Mouse (Mus musculus) midbrain, postnatal 0 days (tissue): ENCODE data around the gene Tom1l1. TPM values are rescaled to one million over a fixed set of nuclear protein-coding genes. Genes with fewer than 3 reads are reported as not detected.

Source experiments
- ATAC-seq: fragments of 200-750 bp; cut with Nextera tagmentation; 2 replicates; pipeline ENCODE4 v1.8.0; 2017; ENCODE audit warnings: moderate number of reproducible peaks, mild to moderate bottlenecking, moderate TSS enrichment, moderate library complexity; ENCODE audit not compliant: low FRiP score
- DNase-seq: peaks from one replicate; pipeline ENCODE4 v3.0.0-alpha.2; 2015; ENCODE audit warnings: low spot score
- H3K27ac ChIP-seq: fragments of 300-500 bp; sonication (generic); 2 replicates; pipeline ENCODE4 v1.5.1; 2014; ENCODE audit warnings: low read depth, mild to moderate bottlenecking, low read length, mixed read lengths
- H3K27me3 ChIP-seq: fragments of 300-500 bp; sonication (generic); 2 replicates; pipeline ENCODE4 v1.6.1; 2014; ENCODE audit warnings: low read length, control low read depth, mixed read lengths; ENCODE audit not compliant: insufficient read depth
- H3K36me3 ChIP-seq: fragments of 300-500 bp; sonication (generic); 2 replicates; pipeline ENCODE4 v1.6.1; 2014; ENCODE audit warnings: low read length, control low read depth, mixed read lengths; ENCODE audit not compliant: insufficient read depth
- H3K4me1 ChIP-seq: fragments of 300-500 bp; sonication (generic); 2 replicates; pipeline ENCODE4 v1.6.1; 2014; ENCODE audit warnings: mild to moderate bottlenecking, control low read depth, antibody characterized with exemption, low read length, mixed read lengths; ENCODE audit not compliant: insufficient read depth
- H3K4me2 ChIP-seq: fragments of 300-500 bp; sonication (generic); 2 replicates; pipeline ENCODE4 v1.6.1; 2014; ENCODE audit warnings: low read depth, mild to moderate bottlenecking, low read length, mixed read lengths; ENCODE audit not compliant: poor library complexity, severe bottlenecking
- H3K4me3 ChIP-seq: fragments of 300-500 bp; sonication (generic); 2 replicates; pipeline ENCODE4 v1.5.1; 2014; ENCODE audit warnings: low read depth, mild to moderate bottlenecking, low read length, moderate library complexity
- H3K9ac ChIP-seq: fragments of 300-500 bp; sonication (generic); replicated peaks from 2 replicates; pipeline ENCODE4 v1.6.1; 2014; ENCODE audit warnings: mild to moderate bottlenecking, low read length, moderate library complexity, mixed read lengths; ENCODE audit not compliant: poor library complexity, severe bottlenecking
- H3K9me3 ChIP-seq: fragments of 300-500 bp; sonication (generic); 2 replicates; pipeline ENCODE4 v1.6.1; 2016; ENCODE audit warnings: low read length, control low read depth
- CTCF ChIP-seq: IDR thresholded peaks from 2 replicates; pipeline ENCODE4 v1.5.1; 2016; ENCODE audit warnings: antibody characterized with exemption, mild to moderate bottlenecking
- WGBS: fragments of 180-500 bp; shearing (Covaris S2); extraction: QIAGEN DNeasy Blood & Tissue Kit; methylation state at CpG from one replicate; pipeline ENCODE4 v1.1.7; 2014; 5-methylcytosine and 5-hydroxymethylcytosine counted together
- polyA plus RNA-seq: library from polyadenylated mRNA; unstranded; fragments of >200 nt; fragmentation: Nextera tagmentation; extraction: Ambion mirVana; gene quantifications from 2 replicates; pipeline ENCODE4 v1.2.1, GENCODE M21; 2015
- total RNA-seq: library from RNA; depleted of rRNA; stranded (reverse); fragments of >200 nt; gene quantifications from 2 replicates; pipeline ENCODE4 v1.2.3, GENCODE M21; 2014

The Tom1l1 gene
- total and polyA plus RNA-seq, 2 experiments from 2014 or later: 12.6 to 19.6 TPM

- DNase-seq (no peak), ATAC-seq (no peak)
- no peaks in the 10 kb centered on the region for H3K36me3 ChIP-seq
- peak overlapping the region; percentile 59; the same call in 1 of the 2 replicates for H3K27ac ChIP-seq
- H3K4me3 ChIP-seq: peak overlapping the region; percentile 60
- WGBS: 1% methylated on average over 17 of the region's 17 CpGs
- H3K9me3 ChIP-seq: no peaks in the 10 kb centered on the region
- TF ChIP-seq CTCF: no peak
- no peaks in the 10 kb centered on the region for H3K27me3 ChIP-seq
- H3K9ac ChIP-seq: peak overlapping the region; percentile 65
- H3K4me1 ChIP-seq: no peaks in the 10 kb centered on the region; the same call in 1 of the 2 replicates
- H3K4me2 ChIP-seq: peak overlapping the region; percentile 86
Measured at GRCm38 (mm10) chr11:90687040-90687439, 1.1 kb downstream of the Tom1l1 start.

GRCm38 (mm10) chr11:90686287-90687025 is 1.7 kb downstream of the Tom1l1 start:
- TF ChIP-seq CTCF: no peak
- Histone ChIP-seq H3K36me3 (no peaks in the 10 kb centered on the region), H3K4me1 (no peaks in the 10 kb centered on the region; the same call in 1 of the 2 replicates), H3K27me3 (no peaks in the 10 kb centered on the region), H3K9me3 (no peaks in the 10 kb centered on the region), H3K4me2 (peak overlapping the region; percentile 86), H3K27ac (no peak overlapping the region), H3K4me3 (peak overlapping the region; percentile 60), H3K9ac (no peak overlapping the region)
- ATAC-seq (no peak), DNase-seq (no peak)
- 71% methylated on average over 13 of the region's 13 CpGs for WGBS

- Histone ChIP-seq H3K36me3 (no peaks in the 10 kb centered on the region), H3K27ac (no peak overlapping the region), H3K27me3 (no peaks in the 10 kb centered on the region), H3K4me3 (no peak overlapping the region), H3K9me3 (no peaks in the 10 kb centered on the region), H3K4me2 (no peak overlapping the region), H3K9ac (no peak overlapping the region), H3K4me1 (no peaks in the 10 kb centered on the region; the same call in 1 of the 2 replicates)
- no peak for TF ChIP-seq CTCF
- WGBS: 63% methylated on average over 6 of the region's 6 CpGs
- DNase-seq (no peak), ATAC-seq (no peak)
Measured at GRCm38 (mm10) chr11:90685196-90685595, 3.0 kb downstream of the Tom1l1 start.

GRCm38 (mm10) chr11:90684765-90685164 is 3.4 kb downstream of the Tom1l1 start:
- Histone ChIP-seq H3K9me3 (no peaks in the 10 kb centered on the region), H3K4me3 (no peak overlapping the region), H3K9ac (no peak overlapping the region), H3K27me3 (no peaks in the 10 kb centered on the region), H3K4me2 (no peak overlapping the region), H3K36me3 (no peaks in the 10 kb centered on the region), H3K27ac (no peak overlapping the region), H3K4me1 (no peaks in the 10 kb centered on the region; the same call in 1 of the 2 replicates)
- TF ChIP-seq CTCF: no peak
- WGBS: 84% methylated on average over 6 of the region's 6 CpGs
- ATAC-seq (no peak), DNase-seq (no peak)

- no peak for TF ChIP-seq CTCF
- Histone ChIP-seq H3K9me3 (no peaks in the 10 kb centered on the region), H3K4me2 (no peak overlapping the region), H3K27ac (no peak overlapping the region), H3K4me3 (no peak overlapping the region), H3K4me1 (no peaks in the 10 kb centered on the region), H3K27me3 (no peaks in the 10 kb centered on the region), H3K36me3 (no peaks in the 10 kb centered on the region), H3K9ac (no peak overlapping the region)
- ATAC-seq (no peak), DNase-seq (no peak)
Measured at GRCm38 (mm10) chr11:90681171-90681570, 7.0 kb downstream of the Tom1l1 start.

- Histone ChIP-seq H3K9ac (no peak overlapping the region), H3K4me1 (no peaks in the 10 kb centered on the region)
- no peak for ATAC-seq
Measured at GRCm38 (mm10) chr11:90678582-90678981, 9.6 kb downstream of the Tom1l1 start.

More at GRCm38 (mm10) chr11:90678582-90678981, 9.6 kb downstream of the Tom1l1 start:
- DNase-seq: no peak
- no peak overlapping the region for H3K4me2 ChIP-seq
- no peak for TF ChIP-seq CTCF
- WGBS: 85% methylated on average over 5 of the region's 5 CpGs
- no peaks in the 10 kb centered on the region for H3K9me3 ChIP-seq
- H3K4me3 ChIP-seq: no peak overlapping the region
- H3K27ac ChIP-seq: no peak overlapping the region
- H3K36me3 ChIP-seq: no peaks in the 10 kb centered on the region
- no peaks in the 10 kb centered on the region for H3K27me3 ChIP-seq
